Mouse (Mus musculus) brown adipose tissue, adult 24 weeks (tissue): ENCODE measurements at regions not wholly inside any gene's neighbourhood (a gene's known extent, or its start where the extent isn't known, plus 50 kb on each side); places are given as distances from the start of the nearest gene placed in this dataset.

Experiments used
- H3K27ac ChIP-seq: fragments of 200-500 bp; replicated peaks from 2 replicates; pipeline ENCODE4 v1.5.1; 2012; ENCODE audit warnings: low read depth, mild to moderate bottlenecking, low read length
- H3K4me1 ChIP-seq: fragments of 200-500 bp; 2 replicates; pipeline ENCODE4 v1.6.1; 2012; ENCODE audit warnings: low read length, mixed read lengths; ENCODE audit not compliant: control insufficient read depth, insufficient read depth, insufficient read length
- H3K4me3 ChIP-seq: fragments of 200-500 bp; 2 replicates; pipeline ENCODE4 v1.5.1; 2012; ENCODE audit warnings: low read depth, mild to moderate bottlenecking, low read length, moderate library complexity; ENCODE audit not compliant: insufficient read depth

GRCm38 (mm10) chr15:62334256-62335009 lies 1411.6 kb upstream of the A1bg start:
- Histone ChIP-seq H3K4me1 (no peaks in the 10 kb centered on the region), H3K27ac (peak overlapping the region; percentile 15; the same call in 1 of the 2 replicates), H3K4me3 (no peak overlapping the region)

- Histone ChIP-seq H3K4me3 (no peak overlapping the region), H3K4me1 (0 out of 2 replicates have a peak, but pooled peaks cover 4% of the 10 kb centered on the region), H3K27ac (no peak overlapping the region)
Observed at GRCm38 (mm10) chr15:62332129-62332528, 1409.3 kb upstream of the A1bg start.

DNA sequence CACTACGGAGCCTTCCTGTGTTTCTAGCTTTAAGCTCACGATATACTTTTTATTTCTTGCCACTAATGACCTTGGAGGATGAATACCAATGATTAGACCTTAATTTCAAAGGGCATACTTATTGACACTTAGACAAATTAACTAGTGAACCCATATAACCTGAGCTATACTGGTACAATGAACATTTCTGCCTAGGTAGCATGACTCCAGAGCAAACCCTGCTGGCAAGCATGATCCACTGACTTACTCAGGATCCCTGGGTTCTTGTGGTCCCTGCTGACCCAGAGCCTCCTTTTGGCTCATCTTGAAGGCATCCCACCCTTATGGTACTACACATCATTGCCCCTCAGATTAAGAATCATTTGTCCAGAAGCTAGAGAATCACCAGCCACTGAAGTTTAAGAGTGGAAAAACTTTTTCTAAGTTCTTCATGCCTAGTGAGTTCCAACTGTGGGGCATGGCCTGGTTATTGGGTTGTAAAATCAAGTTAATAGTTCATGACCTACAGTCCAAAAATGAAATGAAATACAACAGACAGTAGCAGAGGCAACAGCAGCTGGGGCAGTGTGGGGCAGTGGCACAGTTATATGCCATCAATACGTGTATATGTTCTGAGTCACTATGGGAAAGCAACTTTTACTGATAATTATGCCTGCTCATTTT lies 1408.5 kb upstream of the A1bg start:
- 0 out of 2 replicates have a peak, but pooled peaks cover 4% of the 10 kb centered on the region for H3K4me1 ChIP-seq
- no peak overlapping the region for H3K4me3 ChIP-seq
- H3K27ac ChIP-seq = no peak overlapping the region

DNA sequence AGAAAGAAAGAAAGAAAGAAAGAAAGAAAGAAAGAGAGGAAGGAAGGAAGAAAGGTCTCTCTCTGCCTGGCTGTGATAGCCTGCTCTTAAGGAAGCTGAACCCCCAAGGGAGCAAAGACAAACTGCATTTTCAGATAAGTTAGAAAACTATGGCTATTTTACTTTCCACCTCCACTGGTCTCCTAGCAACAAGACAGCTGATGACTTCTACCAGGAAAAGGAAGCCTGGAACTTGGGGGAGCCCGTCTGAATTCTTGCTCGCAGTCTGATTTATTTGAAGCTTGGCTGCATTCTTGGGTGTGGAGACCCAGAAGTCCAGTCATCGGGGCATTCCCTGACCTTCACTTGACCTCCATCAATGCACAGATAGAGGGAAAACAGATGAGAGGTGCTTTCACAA lies 1406.1 kb upstream of the A1bg start:
- H3K4me1 ChIP-seq = 0 out of 2 replicates have a peak, but pooled peaks cover 4% of the 10 kb centered on the region
- H3K27ac ChIP-seq = peak overlapping the region; percentile 67
- no peak overlapping the region for H3K4me3 ChIP-seq

DNA sequence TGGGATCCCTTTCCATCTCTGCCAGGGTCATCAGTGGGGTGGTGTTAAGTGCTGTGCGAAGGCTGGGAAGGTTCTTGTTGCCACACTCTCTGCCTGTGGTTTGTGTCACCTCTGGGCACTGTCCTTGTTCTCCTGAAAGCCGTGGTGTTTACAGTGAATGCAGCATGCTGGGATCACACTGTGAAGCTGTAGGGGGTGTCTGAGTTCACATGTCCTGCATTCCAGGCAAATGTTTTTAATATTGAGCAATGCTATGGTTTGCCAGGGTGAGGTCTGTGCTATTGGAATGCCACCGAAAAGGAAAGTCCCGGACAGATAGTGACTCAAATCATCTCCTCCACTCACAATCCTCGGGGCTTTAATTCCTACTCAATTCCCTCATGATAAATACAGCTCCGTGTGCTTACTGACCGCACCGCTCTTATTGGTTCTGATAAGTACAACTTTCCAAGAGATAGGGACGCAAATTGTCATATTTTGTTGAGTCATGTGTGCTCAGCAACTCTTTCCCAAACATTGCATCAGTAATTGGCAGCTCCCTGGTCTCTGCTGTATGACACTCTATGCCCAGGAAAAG lies 1405.6 kb upstream of the A1bg start:
- peak overlapping the region; percentile 40 for H3K4me3 ChIP-seq
- peak overlapping the region; percentile 87 for H3K27ac ChIP-seq
- H3K4me1 ChIP-seq = 0 out of 2 replicates have a peak, but pooled peaks cover 4% of the 10 kb centered on the region

GRCm38 (mm10) chr15:62327481-62327880 lies 1404.7 kb upstream of the A1bg start:
- no peak overlapping the region for H3K4me3 ChIP-seq
- H3K4me1 ChIP-seq = 0 out of 2 replicates have a peak, but pooled peaks cover 4% of the 10 kb centered on the region
- no peak overlapping the region; the same call in 1 of the 2 replicates for H3K27ac ChIP-seq

DNA sequence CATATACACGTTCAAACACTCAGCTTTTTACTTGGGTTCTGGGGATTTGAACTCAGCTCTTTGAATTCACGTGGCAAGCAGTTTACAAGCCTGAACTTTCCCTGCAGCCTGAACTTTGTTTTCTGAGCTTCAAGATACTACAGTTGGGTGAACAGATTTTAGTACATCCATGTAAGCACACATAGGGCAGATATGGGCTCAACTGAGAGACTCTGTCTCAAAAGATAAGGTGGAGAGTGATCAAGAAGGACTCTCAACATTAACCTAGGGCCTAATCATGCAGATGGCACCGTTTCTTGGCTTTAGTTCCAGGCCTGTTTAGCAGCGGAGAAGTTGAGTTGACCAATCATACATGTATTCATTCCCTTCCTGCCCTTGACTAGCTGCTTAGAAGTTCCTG lies 1403.7 kb upstream of the A1bg start:
- no peak overlapping the region for H3K4me3 ChIP-seq
- 0 out of 2 replicates have a peak, but pooled peaks cover 4% of the 10 kb centered on the region for H3K4me1 ChIP-seq
- no peak overlapping the region for H3K27ac ChIP-seq

DNA sequence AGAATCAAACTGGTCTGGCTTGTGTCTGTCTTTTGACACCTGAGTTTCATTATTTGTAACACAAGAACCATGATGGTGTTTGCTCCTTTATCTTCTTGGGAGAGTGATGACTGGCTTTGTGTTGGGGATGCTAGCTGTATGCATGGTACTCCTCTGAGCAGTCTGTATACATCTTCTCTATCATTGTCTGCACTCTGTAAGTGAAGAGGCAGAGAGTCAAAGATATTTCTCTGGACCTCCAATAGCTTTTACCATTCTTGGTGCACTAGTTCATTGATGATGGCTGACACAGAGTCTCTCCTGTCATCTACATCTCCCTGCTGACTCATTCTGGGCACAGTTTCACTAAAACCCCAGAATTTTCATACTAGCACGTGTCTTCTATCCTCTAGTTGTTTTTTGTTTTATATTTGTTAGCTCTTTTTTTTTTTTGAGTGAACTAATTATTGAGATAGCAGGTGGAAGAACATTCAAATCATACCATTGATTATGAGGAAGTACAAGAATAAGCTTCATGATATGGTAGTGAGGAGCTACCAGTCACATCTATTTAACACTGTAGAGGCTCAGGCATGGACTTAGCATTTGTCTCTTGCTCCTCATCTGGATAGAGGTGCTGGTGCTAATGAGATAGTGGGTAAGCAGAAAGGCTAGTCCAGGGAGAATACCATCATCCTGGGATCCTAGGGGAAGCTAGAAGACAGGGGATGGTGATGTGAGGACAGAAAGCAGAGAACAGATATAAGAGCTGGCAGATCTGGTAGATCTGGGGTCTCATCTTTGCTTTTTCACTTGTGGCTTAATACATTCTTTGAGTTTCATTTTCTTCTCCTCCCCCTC lies 1402.9 kb upstream of the A1bg start:
- no peak overlapping the region for H3K27ac ChIP-seq
- no peak overlapping the region for H3K4me3 ChIP-seq
- H3K4me1 ChIP-seq = 0 out of 2 replicates have a peak, but pooled peaks cover 4% of the 10 kb centered on the region

DNA sequence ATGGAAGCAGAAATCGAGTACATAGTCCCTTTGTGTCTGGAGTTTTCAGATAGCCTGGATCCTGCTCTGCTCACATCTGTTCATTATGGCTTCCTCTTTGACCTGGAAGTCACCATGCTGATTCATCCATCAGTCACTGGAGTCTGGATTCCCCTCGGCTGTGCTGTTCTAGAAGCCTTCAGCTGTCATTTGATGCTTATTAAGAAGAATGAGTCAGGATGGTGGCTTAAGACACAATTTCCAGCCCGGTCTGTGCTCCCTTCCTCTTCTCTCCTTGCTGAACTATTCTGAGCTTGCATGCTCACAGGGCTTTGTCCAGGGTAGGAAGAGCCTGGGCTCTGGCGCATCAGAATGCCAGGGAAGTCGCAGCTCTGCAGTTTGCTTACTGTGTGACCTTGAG lies 1398.2 kb upstream of the A1bg start:
- H3K27ac ChIP-seq = no peak overlapping the region
- no peaks in the 10 kb centered on the region for H3K4me1 ChIP-seq
- no peak overlapping the region for H3K4me3 ChIP-seq

DNA sequence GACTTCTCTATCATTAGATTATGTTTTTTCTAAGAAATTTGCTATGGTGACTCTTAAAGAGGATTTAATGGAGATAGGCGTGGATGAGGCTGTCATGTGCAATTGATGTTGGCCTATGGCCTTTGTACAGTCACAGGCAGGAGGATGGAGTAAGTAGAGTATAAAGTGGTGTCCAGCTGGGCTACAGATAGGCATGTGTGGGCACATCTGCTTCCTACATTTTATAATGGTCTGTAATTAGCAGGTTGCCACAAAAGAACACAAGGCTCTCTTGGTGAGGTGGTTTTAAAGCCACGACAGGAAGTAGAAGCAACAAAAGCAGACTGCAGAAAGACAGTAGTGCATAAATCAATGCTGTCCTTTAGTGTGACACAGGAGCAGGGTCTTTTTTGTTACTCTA lies 1391.6 kb upstream of the A1bg start:
- no peak overlapping the region for H3K4me3 ChIP-seq

GRCm38 (mm10) chr15:62302233-62302632 lies 1379.4 kb upstream of the A1bg start:
- Histone ChIP-seq H3K4me1 (no peaks in the 10 kb centered on the region), H3K4me3 (no peak overlapping the region), H3K27ac (peak overlapping the region; percentile 23; the same call in 1 of the 2 replicates)

More for the DNA sequence above, 1391.6 kb upstream of the A1bg start:
- Histone ChIP-seq H3K4me1 (no peaks in the 10 kb centered on the region), H3K27ac (no peak overlapping the region)

GRCm38 (mm10) chr15:62301567-62301966 lies 1378.8 kb upstream of the A1bg start:
- no peak overlapping the region for H3K4me3 ChIP-seq
- no peaks in the 10 kb centered on the region for H3K4me1 ChIP-seq
- no peak overlapping the region for H3K27ac ChIP-seq

DNA sequence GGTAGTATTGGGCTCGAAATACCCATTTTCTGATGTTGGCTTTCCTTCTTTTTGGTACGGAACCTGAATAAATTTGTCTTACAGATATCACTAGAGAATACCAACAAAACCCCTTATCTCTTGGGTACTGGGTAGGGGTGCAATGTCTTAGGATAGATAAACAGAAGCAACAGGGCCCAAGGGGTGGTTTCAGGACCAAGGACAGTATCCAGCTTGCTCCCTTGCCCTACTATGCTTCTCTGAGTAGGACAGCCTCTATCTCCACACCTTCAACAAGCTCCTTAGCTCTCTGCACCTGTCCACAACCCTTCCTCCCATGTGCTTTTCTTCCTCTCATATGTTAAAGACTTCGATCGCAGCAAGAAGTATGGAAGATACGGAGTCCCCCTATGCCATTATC lies 1374.3 kb upstream of the A1bg start:
- Histone ChIP-seq H3K4me1 (peaks cover 3% of the 10 kb centered on the region; the same call in 1 of the 2 replicates), H3K4me3 (no peak overlapping the region), H3K27ac (no peak overlapping the region)

GRCm38 (mm10) chr15:62295233-62295927 lies 1372.6 kb upstream of the A1bg start:
- Histone ChIP-seq H3K4me3 (no peak overlapping the region), H3K27ac (0 out of 2 replicates have a peak overlapping the region, but pooled peaks have one; percentile 39)

More at GRCm38 (mm10) chr15:62295233-62295927, 1372.6 kb upstream of the A1bg start:
- peaks cover 3% of the 10 kb centered on the region; the same call in 1 of the 2 replicates for H3K4me1 ChIP-seq
